Mouse (Mus musculus) thymus, postnatal 4 days (tissue): ENCODE measurements around the gene Fdxr.

ENCODE experiments used
- DNase-seq: peaks from one replicate; pipeline ENCODE4 v3.0.0; 2021

The Fdxr gene

DNA sequence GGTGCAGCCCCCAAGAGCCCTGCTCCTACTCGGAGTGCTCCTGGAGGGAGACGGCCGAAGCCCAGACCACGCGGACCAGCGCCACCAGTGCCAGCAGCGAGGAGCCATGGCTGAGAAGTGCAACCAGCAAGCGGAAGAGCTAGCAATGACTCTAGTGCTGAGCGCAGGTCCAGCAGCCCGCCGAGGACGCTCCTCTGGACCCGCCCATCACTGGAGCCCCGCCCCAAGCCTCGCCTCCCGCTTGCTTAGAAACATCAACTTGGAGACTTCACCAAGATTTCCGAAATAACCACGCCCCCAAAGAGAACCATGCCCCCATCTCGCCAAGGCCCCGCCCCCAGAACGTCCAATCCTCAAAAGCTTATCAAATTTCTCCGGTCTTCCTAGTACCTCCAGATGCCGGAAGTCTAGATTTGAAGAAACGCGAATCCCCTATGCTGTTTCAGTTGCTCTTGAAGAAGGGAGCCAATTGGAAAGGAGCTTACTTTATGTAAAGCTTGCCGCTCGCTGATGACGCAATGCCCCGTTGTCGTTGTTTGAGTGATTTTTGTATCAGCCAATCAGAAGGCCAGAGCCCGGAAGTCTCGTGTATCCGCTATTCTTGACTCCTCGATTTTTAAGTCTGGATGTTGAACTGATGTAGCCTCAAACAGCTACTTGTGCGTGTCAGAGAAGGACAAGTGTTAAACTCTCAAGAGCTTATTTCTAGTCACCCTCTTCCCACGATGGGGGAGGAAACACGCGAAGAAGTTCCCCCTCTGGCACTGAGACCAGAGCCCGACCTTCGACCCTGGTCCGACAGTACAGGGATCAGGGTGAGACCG, at the start of gene Fdxr:
TSS of gene Fdxr (minus strand) at position 271 of the 824 bp plus-strand sequence.
- DNase-seq: peak; percentile 99

DNA sequence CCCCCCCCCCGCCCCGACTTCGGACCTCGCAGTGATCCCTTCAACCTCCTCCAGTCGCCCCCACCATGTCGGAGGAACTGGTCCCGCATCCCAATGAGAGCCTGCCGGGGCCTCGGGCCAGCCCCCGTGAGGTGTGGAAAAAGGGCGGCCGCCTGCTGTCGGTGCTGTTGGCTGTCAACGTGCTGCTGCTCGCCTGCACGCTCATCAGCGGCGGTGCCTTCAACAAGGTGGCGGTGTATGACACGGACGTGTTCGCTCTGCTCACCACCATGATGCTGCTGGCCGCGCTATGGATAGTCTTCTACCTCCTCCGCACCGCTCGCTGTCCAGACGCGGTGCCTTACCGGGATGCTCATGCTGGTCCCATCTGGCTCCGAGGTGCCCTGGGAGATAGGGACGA, 46.5 kb upstream of the Fdxr start:
- no peak for DNase-seq

DNA sequence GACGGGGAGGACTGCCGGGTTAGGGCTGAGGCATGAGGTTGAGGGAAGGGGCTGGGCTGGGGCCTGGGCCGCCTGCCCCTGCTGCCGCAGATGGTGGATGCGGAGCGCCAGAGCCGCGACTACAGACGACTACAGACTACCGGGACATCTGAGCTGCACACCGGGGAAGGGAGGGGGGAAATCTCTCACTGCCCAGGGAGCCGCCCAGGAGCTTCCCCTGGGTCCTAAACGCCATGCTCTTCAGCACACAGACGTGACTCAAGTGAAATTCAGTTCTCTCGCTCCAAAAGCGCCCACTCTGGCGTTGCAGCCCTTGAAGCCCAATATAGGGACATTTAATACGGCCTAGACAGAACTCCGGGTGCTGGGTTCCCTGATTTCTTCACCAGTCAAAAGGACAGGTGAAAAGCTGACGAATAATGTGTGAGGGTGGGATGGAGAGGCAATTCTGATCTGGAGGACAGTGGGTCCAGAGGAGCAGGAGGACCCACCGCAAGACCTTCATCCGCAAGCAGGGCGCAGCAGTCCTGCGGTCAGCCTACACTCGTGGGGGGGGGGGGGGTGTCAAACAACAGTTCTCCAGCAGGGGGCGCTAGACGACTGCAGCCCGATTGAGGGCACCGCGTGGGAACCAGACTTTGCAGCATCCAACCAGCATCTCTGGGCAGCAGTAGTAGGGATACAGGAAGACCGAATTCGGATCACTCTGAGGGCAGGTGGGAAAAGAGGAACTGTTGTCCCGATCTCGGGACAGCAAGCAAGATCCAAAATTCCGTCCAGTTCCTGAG, 45.2 kb upstream of the Fdxr start, which contains the start of gene Ush1g:
TSS of gene Ush1g (minus strand) at position 136 of the 788 bp plus-strand sequence.
- DNase-seq: peak; percentile 82

DNA sequence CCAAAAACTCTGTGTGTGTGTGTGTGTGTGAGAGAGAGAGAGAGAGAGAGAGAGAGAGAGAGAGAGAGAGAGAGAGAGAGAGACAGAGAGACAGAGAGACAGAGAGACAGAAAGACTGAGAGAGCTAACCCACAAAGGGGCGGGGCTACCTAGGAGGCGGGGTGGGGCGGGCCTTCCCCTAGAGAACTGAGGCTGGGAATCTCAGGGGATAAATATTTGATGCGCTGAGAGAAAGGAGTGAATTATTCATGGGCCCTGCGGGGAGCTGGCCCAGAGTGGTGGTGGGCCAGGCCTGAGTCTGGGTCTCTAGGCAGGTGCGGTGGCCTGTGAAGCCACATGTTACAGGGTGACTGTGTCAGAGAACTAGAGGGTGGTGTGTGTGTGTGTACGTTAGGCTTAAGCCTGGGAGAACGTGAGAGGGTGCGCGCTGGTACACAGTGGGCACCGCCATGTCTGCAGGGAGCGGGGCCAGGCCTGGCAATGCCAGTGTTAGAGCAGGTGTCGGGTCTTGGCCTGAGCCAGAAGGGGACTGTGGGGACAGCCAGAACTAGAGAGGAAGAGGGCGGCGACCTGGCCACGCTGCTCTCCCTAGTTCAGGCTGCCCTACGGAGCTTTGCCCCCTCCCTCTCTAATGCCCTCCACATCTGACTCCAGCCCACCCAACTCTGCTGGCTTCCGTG, 43.0 kb upstream of the Fdxr start:
- DNase-seq: no peak

DNA sequence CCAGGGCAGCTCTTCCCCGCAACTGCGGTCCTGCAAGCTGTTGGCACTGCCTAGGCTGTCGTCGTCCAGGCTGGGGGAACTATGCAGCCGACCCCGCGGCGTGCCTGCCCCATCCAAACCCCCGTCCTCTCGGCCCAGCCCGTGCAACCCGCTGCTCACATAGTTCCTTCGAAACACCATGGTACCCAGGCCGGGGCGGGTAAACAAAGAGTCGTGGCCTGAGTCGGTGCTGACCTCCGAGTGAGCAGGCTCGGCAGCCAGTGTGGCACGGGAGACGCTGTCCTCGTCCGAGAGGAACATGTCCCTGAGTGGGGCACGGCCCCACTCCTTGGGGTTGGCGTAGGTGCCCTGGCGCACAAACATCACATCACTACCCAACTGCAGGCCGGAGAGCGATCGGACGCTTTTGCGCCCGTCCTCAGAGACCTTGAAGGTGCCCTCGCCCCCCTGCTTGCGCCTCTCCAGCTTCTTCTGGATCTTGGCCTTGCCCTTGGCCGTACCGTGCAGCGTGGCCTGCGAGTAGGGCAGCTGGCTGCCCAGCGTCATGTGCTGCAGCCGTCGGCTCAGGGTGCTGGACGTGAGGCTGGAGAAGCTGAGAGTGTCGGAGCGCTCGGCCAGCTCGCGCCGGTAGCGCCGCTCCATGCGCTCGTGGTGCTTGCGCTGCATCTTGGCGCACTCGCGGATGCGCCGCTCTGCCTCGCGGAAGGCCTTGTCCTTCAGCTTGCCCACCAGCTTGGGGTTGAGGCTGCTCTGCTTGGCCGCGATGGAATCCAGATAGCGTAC, 41.6 kb upstream of the Fdxr start:
- DNase-seq: no peak

DNA sequence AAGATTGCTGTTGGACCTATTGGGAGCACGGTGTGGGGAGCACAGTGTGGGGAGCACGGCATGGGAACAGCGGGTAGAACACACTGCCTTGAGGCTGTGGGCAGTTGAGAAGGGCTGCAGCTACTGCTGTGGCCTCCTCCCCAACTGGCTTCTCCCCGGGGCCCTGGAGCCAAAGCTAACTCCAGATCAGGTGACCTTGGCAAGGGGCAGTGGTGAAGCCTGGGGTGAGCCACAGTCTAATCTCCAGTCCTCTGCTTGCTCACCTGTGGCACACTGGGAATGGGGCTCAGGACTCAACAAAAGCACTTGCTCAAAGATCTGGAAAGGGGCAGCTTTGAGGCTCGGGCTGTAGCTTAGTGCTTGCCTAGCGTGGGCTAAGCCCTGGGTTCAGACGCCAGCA, 40.4 kb upstream of the Fdxr start:
- no peak for DNase-seq

DNA sequence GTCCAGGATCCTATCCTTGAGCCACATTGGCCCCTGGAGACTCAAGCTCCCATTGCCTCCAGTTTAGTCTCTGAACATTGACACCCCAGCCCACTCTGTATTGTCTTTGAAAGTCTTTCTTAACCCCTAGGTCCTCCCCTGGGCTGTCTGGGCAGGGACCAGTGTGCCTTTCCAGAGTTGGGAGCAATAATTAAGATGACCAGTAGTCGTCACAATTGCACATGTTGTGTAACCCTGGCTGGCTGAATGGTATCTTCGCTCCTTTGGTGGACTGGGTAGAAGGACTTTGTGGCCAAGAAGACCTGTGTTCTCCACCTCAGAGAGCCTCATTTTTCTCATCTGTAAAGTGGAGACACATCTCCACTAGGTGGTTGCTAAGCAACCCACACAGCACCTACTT, 37.4 kb upstream of the Fdxr start:
- DNase-seq: no peak

DNA sequence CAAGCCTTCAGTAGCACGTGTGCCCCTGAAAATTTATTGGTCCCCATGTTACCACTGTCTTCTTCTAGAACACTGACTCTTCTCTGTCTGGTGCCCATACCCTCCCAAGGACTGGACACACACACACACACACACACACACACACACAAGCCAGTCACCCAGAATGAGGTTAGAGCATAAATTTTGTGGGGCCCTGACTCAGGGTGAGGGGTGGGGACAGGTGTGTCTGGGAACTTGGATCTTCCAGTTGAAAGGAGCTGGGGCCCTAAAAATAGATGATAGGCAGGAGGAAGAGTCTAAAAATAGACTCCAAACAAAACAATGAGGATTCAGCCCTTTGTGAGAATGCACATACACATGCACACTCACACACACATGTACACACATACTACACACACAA, 31.9 kb upstream of the Fdxr start:
- DNase-seq: no peak

DNA sequence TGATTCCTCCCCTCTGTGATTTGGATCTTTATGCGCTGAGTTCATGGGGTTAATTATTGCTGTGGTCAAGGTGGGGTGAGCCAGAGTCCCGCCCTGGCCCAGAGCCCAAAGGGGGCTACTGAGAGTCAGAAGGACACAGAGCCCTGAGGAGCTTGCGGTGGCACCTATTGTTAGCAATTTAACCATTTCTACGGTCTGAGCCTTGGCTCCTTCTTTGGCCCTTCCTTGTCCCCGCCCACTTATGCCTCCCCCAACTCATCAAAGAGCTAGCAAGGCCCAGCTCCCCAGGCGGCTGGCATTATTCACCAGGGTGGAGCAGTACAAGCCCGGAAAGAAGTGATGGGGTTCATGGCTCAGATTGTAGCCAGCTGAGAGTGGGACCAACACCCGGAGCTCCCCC, 30.0 kb upstream of the Fdxr start, which contains the start of gene Otop2:
TSS of gene Otop2 (plus strand) at position 301 of the 400 bp plus-strand sequence.
- no peak for DNase-seq

DNA sequence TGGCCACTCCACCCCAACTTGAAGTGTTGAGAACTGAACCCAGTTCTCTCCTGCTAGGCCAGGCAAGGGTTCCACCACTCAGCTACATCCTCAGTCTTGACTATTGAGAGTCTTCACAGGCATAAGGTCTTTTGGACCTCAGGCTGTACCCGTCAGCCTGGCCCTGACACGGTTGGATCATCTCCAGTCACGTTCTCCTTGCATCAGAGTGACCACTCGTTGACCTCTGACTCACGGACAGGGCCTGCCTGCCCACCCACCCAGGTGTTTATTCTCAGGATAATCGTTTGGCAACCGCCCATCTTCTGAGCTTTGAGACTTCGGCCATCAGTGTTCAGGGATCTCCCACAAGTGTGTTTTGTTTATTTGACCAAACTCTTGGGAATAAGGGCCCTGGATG, 26.3 kb upstream of the Fdxr start:
- DNase-seq: no peak

DNA sequence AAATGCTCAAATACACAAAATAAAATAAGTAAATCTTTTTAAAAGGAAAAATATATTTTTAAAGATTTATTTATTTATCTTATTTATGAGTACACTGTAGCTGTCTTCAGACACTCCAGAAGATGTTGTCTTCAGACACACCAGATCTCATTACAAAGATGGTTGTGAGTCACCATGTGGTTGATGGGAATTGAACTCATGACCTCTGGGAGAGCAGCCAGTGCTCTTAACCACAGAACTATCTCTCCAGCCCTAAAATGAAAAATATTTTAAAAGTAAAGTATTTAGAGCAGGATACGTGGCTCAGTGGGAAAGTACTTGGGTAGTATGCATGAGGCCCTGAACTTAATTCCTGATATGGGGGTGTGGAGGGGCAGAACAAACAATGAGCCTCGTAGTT, 24.5 kb upstream of the Fdxr start:
- DNase-seq: no peak

DNA sequence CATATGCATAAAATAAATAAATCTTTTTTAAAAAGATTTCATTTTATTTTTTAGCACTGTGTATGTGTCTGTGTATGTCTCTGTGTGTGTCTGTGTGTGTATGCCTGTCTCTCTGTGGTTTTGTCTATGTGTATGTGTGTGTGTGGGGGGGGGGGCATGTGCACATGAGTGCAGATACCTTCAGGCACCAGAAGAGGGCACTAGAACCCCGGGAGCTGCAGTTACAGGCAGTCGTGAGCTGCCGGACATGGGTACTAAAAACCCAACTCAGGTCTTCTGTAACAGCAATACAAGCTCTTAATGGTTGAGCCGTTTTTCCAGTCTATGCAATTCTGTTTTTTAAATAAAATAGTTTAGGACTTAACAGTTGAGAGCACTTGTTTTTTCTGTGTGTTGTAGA, 23.9 kb upstream of the Fdxr start:
- DNase-seq: no peak

DNA sequence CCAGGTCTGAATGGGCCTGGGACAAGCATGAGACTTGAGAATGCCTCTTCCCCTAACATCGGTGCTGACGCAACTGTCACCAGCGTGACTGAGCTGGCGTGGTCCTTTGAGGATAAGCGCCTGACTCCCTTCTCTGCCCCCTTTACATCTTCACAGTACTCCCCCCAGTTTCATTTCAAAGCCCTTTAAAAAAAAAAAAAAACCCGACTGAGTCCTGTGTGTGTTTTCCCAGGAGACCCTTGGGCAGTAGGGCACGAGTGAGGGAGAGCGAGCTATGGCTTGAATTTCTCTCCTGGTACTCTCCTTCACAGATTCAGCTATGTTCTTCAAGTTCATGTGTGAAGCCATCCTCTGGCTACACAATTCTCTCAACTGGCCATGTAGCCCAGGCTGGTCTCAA, 21.3 kb upstream of the Fdxr start:
- DNase-seq: no peak

DNA sequence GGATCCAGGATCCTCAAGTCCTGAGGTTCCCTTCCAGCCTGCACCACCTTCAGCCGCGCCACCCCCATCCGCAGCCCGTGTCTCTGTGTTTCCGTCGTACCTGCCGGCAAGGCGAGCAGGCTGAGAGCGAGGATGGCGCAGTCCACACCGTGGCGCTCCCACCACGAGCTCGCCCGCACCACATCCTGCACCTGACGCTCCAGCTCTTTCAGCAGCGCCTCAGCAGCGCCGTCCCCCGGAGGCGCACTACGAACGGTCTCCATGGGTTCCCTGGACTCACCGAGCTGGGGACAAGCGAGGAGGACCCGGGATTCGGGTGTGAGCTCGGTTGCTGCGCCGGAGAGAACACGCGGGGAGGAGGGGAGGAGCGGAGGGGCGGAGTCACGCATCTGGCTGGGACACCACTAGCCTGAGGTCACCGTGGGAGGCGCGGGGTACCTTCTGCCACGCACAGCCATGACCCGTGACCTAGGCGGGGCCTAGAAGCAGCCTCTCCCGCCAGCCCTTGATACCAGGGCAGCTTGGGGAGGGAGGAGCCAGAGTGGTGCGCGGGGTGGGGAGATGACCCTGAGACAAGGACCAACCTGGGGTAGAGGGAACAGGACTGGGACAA, 20.5 kb upstream of the Fdxr start, which contains the start of gene Fads6:
TSS of gene Fads6 (minus strand) at position 450 of the 613 bp plus-strand sequence.
- peak; percentile 86 for DNase-seq

DNA sequence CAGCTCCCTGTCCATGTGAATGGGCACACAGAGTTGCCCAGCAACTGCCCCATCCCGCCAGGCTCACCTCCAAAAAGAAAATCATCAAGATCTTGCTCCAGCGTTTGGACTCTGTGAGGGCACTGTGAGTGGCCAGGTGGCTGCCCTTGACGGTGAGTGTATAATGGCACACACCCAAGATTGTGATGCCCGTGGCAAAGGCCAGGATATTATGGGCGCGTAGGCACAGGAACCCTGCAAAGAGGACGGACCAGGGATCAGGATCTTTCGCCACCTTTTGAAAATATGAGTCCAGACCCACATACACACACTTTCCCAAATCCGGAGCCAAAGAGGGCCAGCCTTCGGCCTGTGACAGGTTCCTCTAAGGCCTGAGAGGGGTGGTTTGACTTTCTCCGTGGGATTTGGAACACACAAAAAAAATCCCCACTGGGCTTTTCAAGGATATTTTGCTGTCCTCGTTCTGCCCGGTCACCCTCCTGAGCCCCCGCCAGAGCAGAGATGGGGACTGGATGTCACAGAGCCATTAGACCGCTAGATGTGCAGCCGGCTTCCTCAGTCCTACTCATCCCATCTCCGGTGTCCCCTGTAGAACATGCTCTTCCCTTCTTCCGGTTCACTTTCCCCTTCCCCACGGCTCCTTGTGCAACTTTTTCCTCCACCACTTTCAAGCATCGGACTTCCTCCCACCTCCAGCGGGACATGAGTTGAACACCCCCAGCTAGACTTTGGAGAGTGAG, 19.8 kb upstream of the Fdxr start:
- no peak for DNase-seq

DNA sequence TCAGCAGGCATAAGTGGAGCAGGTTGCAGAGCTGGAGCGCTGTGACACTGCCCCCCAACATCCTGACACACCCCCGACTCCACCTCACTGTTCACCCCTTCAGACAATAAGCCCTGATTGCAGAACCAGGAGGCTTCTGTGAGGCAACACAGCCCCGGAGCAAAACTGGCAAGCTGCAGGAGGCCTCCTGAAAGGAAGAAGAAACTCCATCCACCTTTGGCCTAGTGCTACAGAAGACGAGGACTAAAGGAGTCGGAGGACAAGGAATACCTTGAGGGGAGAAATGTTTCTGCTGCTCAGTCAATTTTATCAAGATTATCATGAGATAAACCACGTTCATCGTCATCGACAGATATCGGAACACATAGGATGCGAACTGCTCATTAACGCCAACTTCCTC, 19.1 kb upstream of the Fdxr start:
- no peak for DNase-seq

DNA sequence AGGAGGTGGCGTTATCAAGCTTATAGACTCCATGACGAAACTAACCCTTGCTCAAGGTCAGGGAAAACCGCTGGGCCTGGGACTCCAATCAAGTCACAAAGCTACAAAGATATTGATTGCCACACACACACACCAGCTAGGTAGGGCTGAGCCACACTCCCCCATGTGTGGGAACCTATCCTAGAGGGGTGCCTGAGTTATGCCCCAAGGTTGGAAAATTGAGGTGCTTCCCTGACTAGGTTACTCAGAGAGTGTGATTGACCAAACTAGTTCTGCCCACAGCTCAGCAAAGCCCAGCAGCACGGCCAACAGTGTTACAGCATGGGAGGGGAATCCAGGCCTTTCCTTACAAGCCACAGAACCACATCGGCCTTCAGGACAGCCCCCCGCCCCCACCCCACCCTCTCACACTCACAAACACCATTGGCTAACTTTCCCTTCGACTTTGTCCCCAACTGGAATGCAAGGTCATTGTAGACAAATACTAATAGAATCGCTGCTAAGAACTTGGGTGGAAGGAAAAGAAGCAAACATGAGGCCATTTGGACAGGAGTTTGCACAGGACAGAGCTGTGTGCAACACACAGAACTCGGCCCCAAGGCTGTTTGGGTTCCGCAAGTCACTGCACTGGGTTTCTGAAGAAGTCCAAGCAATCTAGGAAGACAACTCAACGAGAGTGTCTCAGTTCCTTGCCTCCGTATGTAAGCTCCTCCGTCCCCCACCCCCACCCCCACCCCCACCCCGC, 16.0 kb upstream of the Fdxr start:
- no peak for DNase-seq

DNA sequence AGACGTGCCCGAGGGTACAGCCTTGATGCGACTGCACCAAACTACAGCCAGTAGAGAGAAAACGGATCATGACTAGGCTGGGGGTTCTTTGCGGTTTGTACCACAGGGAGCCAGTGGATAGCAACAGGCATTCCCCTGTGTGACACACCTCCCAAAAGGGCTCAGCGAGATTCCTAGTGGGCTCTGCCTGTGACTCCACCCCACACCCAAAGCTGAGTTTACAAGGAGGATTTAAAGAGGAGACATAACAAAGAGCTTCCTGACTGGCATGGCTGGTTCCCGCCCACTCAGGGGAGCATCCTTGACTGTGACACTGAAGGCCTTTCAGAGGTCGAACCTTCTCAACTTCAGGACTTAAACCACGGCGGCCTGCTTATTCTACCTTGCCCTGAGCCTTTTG, 14.7 kb upstream of the Fdxr start:
- DNase-seq: no peak

DNA sequence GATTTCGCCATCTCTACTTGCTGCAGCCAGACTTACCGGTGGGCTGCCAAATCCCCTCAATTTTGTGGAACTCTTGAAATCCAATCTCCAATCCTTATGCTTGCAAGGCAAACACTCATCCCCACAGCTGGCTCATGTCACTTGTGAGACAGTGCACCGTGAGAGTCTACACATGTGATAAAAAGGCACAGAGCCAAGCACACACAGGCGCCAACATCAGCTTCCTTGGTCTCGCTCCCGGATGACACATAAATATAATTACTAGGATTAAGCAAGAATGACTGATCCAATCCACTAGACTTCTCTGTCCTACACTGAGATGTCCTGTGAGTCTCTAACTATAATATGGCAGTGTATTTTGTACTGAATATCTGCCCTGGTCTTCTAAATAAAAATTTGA, 14.1 kb upstream of the Fdxr start:
- DNase-seq: no peak

DNA sequence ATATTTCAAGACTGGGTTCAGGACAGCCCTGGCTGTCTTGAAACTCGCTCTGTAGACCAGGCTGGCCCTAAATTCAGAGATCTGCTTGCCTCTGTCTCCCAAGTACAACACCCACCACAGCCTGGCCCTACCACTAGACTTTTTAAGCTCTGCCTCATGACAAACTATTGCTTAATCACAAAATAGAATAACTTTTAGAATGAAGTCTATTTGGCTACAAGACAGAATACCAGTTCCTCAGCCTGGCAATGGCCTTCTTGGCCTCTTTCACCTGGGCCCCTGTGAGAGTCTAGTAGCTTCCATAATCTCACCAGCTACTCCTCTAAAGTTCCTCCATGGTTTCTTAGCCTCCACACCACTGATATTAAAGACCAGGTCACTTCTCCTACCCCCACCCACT, 13.5 kb upstream of the Fdxr start:
- no peak for DNase-seq

DNA sequence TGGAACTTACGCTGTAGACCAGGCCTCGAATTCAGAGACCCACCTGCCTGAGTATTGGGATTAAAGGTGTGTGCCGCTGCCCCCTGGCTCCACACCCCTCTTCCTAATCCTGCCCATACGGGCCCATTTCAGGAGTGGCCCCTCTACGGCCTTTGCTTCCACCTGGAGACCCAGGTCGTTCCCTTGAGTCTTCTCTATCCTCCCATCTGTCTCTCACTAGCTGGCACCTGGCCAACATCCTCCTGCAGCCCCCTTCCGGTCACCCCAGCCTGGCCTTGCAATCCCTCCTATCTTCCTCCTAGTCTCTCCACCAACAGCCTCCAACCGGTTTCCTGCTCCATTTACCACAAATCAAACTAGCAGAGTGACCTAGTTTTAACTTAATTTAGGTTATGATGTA, 13.0 kb upstream of the Fdxr start:
- no peak for DNase-seq
